Mouse (Mus musculus): ENCODE data around the gene Tm9sf2.
"Not testable (repeated sequence)": the region's sequence is repeated elsewhere in the genome, so short reads cannot be mapped to it uniquely, and the experiment has no call there.

Gene Tm9sf2

DNA sequence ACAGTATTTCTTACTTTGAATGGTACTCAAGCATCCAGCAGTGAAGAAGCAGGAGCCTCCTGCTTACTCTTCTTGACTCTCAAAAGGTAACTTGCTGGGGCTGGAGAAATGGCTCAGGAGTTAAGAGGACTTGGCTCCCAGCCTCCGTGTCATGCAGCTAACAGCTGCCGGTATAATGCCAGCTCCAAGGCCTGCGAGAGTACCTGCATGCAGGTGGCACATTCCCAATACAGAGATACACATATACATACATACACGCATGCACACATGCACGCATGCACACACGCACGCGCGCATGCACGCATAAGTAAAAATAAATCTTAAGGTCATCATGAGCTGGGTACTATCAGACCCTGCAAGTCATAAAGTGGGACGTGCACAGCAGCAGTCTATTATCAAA lies 10.5 kb upstream of the Tm9sf2 start:
- CTCF ChIA-PET, result no interaction called here

DNA sequence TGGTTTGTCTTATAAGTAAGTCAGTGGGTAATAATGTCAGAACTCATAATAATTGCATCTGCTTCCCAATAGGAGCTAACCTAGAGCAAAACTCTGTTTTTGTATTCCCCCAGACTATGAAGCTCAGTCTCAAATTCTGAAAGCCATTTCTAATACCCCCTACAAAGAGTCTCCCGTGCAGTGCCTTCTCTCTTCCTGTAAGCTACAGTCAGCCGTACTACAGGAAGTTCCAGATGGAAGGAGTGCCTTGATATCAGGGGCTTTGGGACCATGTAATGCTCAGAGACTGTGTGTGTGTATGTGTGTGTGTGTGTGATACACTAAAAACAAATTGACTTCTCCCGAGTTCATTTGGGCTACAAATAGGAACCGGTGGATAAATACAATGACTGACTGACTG lies 7.3 kb upstream of the Tm9sf2 start:
- CTCF ChIA-PET, result no interaction called here

DNA sequence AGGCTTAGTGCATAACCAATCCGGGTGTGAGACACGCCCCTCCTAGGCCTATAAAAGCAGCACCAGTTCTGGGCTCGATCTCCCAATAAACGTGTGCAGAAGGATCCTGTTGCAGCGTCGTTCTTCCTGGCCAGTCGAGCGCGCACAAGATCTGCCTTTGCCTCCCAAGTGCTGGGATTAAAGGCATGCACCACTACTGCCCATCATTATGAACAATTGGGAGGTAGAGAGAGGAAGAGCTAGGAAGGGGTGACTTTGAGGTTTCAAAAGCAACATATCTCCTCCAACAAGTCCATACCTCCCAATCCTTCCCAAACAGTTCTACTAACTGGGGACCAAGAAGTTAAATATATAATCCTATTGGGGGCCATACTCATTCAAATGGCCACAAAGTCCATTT lies 4.9 kb upstream of the Tm9sf2 start:
- CTCF ChIA-PET, result not testable (repeated sequence)

DNA sequence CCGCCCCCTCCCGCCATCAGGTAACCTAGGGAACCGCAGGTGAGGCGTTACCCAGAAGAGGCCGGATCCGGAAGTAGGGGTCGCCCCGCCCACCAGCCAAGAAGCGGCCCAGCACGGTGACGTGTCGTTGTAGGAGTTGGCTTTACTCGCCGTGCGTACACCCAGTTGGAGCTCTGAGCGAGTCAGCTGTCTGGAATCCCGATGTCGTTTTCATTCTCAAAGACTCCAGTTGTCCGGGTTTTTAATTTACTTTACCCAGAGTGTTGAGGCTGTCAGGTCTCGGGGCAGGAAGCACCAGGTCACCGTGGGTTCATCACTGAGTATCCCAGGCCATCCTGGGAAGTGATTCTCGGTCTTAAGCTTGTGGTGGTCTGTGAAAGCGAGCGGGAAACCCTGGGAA lies 2.0 kb upstream of the Tm9sf2 start:
- CTCF ChIA-PET, result interaction anchor here (0.8 to 1.8 kb wide), 2 partner anchors 25 to 176 kb away, joined by 3 to 5 read pairs; no protein-coding TSS in a partner anchor

DNA sequence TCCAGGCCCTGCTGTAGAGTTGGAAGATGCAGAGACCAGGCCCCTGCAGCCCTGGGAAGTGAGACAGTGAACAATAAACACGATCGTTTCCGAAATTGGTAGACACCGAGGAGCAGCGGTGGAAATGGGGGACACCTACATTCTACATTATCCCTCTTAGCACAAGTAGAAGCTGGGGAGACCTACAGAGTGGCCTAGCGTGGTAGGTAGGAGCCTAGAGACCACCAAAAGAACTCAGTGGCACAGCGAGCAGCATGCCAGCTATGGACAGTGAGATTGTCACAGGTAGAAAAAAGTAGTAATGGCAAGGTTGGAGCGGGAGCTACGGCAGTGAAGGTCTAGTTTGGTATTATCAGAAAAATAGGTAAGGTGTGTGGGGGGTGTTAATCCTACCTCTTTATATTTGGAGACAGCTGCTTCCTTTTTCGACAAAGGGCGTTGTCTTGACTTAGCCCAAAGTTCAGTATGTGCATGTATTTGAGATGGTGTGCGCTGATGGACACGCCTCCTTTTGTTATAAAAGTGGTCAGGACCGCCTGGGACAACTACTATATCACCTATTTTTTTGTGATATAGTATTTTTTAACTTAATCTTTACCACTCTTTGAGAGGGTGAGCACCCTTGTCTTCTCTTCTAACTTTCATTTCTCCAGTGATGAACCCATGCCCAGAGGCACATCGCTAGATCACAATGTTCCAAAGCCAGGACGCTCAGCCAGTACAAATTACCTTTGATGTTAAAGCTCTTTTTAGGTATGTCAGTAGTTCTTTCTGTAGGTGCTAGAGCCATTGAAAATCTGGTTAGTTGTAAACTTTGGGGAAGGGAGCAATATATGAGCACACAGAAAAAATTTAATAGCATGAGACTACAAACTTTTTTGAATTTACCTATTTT lies 1.2 kb upstream of the Tm9sf2 start:
- CTCF ChIA-PET, result interaction anchor here (0.6 to 1.8 kb wide), 2 partner anchors 24 to 804 kb away, joined by 5 to 8 read pairs; no protein-coding TSS in a partner anchor

DNA sequence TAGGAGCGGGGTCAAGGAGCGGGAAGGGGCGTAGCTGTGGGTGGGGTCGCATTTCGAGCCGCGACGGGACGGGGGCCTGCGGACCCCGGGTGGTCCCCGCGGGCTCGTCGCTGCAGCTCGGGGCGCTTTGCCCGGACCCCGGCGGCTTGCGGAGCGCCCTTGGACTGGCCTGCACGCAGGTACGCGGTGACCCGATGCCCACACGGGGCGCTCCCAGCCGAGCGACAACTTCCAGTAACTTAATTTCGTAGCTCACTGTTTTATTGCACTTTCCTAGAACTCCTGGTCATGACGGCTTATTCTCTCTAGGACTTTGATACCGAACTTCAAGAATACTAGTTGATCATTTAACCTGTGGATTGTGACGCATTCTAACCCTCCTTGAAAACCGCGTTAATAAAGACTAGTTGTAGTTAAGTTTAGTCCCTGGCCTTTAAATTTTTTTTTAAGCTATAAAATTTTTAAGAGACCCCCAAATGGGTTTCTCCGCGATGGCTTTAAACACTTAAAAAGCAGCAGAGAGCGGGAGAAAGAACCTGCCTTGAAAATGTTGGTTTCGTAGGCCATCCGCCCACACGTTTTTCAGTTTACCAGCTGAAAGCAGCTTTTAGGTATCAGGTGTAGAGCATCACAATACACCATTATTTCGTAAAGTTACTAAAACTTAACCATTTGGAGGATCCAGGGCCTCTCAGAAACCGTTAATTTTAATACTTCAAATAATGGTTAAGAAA lies 810 bp downstream of the Tm9sf2 start:
- CTCF ChIA-PET, result interaction anchor here (0.7 to 1.3 kb wide), 4 partner anchors 47 to 213 kb away, joined by 3 read pairs; no protein-coding TSS in a partner anchor

DNA sequence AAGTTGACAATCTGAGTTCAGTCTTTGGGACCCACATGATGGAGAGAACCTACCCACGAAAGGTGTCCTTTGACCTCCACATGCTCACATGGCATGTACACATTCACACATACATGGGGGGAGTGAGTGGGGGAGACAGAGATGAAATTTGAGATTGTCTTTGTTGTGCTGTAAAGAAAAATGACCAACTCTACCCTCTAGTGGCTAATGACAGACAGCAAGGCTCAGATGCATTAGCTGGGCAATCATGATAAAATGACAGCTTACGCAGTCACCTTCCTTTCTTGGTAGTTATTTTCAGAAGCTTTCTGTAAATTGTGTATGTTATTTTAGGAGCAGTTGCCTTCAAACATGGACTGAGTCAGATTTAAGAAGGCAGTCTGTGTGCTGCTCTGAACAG lies 4.8 kb downstream of the Tm9sf2 start:
- CTCF ChIA-PET, result no interaction called here

DNA sequence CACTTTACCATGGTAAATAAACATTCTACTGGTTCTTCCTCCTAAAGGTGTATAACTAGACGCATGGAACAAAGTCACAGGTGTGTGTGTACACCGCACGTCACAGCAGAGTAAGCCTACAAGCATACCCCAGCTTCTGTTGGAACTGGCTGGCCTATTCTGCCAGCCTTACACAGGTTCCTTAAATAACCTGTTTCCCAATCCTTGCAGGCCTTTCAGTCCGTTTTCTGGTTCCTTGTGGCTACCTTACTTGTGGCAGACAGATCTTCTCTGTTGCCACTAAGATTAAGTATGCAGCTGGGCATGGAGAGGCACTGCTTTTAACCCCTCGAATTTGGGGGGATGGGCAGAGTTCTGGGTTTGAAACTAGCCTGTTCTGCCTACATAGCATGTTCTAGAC lies 5.5 kb downstream of the Tm9sf2 start:
- CTCF ChIA-PET, result interaction anchor here (0.7 kb wide), 1 partner anchor 47 kb away, joined by 10 read pairs; no protein-coding TSS in a partner anchor

DNA sequence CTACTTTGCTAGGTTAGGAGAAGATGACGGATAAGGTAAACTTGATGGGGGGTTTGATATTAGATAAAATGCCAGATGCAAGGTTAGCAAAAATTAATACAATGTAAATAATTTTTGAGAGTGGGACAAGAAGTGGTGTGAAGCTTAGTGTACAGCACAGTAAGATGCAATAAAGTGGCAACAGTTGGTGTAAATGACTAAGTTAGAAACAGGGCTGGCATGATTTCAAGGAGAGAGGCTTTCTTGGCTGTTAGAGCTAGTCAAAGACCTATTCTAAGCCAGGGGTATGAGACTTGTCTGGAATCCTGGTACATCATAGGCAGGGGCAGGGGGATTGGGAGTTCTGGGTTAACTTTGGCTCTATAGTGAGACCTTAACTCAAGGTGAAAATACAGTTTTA lies 9.4 kb downstream of the Tm9sf2 start:
- CTCF ChIA-PET, result no interaction called here

DNA sequence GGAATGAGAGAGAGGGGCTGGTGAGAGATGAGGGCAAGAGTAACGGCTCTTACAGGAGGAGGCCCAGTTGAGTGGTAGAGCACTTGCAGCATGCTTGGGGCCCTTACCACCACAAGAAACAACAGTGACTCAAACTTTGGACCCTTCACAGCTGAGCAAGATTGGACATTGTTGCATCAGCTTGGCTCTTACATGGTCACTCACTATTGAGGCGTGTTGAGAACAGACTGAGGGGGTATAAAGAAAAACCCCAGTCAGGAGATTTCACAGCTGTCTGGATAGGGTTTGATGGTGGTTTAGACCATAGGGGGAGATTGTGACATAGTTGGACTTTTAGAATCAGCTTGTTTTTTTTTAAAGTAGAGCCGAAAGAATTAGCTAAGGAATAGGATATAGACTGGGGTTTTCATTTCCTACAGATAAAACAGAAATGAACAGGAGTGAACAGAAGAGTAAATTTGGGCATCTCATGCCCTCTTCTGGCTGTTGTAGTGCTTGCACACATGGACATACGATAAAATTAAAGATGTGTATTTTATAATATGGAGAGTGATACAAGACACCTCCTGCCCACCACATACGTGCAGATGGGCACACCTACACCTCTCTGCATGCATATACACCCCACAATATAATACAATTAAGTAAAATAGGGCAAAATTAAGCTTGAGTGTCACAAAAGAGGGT lies 23.4 kb downstream of the Tm9sf2 start:
- CTCF ChIA-PET, result interaction anchor here (0.6 to 2.0 kb wide), 6 partner anchors 24 to 1736 kb away, joined by 3 to 8 read pairs (median 4); no protein-coding TSS in a partner anchor

DNA sequence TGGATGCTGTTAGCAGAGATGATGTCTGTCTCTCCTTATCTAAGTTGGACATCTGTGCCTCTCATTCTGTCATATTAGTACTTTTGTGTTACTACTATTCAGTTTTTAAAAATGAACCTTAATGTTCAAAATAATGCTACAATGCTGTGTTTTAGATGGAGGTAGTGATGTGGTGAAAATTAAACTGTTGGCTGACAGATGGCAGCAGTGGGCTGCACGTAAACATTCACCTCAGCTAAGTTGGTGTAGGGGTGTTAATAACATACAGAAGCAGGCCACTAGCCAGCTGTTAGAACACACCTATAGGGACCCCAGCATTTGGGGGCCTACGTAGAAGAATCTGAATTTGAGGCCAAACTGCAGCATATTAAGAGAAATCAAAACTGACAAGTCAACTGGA lies 24.8 kb downstream of the Tm9sf2 start:
- CTCF ChIA-PET, result interaction anchor here (1.0 kb wide), 1 partner anchor 222 kb away, joined by 3 read pairs; no protein-coding TSS in a partner anchor

DNA sequence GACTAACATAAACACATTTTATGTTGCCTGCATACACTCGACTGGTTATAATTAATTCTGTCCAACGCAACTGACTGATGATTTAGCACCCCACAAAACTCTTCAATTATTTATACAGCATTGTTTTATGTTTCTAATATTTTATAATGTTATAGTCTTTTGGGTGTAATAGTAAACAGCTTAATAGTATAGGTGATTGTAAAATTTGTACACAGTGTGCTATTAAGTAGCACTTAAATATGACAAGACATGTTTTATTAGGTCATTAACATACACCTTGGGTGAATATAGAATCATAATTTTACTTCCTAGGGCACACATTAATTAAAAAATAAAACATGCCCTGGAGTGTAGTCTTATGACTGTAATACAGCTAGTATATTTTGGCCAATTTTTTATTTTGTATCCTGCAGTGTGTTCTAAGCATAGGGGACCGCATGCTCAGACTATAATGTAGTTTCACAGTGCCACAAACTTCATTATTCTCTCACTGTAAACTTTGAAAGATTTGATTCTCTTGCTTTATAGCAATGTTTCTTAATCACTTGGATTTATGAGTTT lies 29.6 kb downstream of the Tm9sf2 start:
- CTCF ChIA-PET, result no interaction called here

DNA sequence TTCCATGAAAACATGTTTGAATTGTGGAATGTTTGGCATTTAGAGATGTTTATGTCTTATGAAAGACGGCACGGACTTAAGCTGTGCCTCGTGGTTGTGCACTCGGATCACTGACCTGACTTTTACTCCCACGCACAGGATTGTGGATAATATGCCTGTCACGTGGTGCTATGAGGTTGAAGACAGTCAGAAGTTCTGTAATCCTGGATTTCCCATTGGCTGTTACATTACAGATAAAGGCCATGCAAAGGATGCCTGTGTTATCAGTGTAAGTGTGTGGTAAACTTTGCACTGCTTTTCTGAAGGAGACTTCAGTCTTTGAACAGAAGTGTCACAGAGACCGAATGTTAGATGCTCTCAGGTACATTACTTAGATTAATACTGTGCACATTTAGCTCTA lies 30.4 kb downstream of the Tm9sf2 start:
- CTCF ChIA-PET, result no interaction called here

DNA sequence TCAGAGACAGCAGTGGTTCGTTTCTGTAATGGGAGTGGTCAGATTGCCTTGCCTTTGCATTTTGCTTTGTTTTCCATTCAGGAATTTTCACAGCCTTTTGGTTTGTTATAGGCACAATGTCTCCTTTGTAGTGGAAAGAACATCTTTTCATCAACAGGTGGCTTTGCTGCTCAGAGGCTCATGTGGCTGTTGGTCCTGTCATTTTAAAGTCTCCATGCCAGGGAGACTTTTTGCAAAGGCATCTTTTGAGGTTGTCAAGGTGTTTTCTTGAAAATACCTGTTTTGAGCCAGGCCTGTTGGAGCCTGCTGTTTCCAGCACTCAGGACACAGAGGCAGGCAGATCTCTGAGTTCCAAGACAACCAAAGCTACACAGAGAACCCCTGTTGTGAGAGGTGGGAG lies 33.3 kb downstream of the Tm9sf2 start:
- CTCF ChIA-PET, result no interaction called here

DNA sequence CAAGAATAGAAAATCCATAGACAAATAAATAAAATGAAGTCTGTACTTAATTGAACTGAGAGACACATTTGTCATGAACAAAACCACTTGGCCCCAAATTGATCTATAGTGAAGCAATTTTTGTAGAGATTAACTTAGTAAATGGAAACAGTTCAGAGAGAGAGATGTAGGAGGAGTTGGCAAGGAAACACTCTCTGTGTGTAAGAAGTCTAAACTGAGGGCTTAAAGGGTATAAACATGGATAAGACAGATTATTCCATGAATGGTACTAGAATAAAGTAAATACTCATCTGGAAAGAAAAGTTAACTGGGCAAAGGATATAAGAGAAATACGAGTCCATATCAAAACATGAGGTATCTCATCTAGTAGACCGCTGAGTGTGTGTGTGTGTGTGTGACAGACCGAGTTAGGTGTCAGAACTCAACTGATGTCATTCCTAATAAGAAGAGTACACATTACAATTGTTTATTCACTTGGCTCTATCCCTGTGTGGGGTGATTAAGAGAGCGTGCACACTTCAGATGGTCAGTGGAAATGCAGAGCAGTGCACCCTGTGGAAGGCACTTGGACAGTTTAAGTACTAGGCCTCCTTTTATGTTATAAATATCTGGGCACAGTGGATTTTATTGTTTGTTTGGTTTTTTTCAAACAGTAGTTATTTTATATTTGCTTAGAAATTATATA lies 36.9 kb downstream of the Tm9sf2 start:
- CTCF ChIA-PET, result no interaction called here

DNA sequence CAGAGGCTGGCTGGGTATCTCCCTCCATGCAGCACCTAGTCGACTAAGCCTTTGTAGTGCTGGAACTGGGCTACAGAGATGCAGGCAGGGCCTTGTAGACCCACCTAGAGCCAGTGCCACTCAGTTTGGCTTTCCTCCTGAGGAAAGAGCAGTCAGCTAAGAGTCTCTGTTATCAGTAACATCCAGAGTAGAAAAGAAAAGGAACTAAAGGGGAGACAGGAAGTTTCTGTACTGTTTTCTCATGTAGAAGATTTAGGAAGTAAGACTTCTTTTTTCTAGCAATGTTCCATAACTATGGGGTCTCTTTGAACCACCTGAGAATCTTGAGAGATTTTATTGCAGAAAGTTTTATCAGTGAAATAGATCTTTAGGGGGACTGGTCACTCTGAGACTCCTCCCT lies 38.5 kb downstream of the Tm9sf2 start:
- CTCF ChIA-PET, result no interaction called here

DNA sequence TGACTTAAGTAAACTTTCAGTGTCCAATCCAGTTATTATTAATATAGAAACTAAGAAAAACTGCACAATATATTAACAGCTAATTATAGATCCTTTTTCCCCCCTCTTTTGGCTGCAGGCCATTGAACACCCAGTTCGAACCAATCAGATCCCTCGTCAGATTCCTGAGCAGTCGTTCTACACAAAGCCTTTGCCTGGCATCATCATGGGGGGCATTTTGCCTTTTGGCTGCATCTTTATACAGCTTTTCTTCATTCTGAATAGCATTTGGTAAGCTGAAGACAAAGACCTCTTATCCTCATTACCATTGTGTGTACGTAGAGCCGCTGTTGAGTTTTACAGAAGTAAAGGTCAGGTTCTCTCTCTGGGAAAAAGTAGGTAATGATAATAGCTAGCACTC lies 43.8 kb downstream of the Tm9sf2 start:
- CTCF ChIA-PET, result interaction anchor here (0.6 kb wide), 1 partner anchor 24 kb away, joined by 3 read pairs; no protein-coding TSS in a partner anchor

DNA sequence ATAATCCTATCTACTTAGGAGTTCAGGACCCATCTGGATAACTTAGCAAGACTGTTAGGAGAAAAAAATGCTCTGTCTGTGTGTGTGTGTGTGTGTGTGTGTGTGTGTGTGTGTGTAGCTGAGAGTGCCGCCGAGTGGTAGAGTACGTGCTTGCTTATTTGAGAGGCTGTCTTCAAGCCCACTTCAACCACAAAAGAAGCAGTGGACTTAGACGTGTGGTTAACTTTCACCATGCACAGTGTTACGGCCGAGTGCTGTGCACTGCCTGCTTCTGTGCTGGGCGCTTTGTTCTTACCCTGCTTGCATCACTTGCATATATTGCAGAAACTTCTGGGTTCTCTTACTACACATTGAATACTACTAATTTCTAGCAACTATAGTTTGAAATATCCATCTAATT lies 50.9 kb downstream of the Tm9sf2 start:
- CTCF ChIA-PET, result no interaction called here

DNA sequence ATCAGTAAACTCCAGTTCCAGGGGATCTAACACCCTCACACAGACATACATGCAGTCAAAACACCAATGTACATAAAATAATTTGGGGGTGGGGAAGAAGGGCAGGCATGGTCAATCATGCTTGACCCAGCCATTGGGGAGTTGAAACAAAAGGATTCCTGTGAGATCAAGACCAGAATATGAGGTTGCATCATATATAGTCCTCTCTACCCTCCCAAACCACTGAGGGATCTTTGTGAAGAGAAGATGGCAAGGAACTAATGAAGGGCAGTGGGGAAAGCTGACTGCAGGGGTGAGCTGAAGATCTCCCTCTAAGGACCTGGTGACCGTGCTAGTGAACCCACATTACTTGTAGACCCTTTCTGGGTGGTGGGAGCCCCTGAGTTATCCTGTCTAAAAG lies 54.1 kb downstream of the Tm9sf2 start:
- CTCF ChIA-PET, result no interaction called here

DNA sequence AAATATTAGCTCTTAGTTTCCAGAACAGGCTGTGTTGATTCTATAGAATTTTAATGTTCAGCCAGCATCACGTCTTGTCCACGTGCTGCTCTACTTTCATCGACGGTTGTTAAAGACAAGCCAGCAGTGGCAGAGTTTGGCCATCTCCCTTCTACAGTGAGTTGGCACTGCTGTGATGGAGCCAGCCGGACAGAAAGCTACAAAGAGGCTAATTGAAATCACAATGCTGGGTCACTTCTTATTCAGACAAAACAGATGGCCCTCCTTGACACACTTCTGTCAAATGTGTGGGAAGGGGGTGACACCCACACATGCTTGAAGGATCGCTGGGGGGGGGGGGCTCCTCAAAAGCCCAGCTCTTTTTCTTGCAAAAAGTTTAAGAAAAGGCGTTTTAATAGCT lies 62.1 kb downstream of the Tm9sf2 start:
- CTCF ChIA-PET, result interaction anchor here (1.0 kb wide), 1 partner anchor 53 kb away, joined by 15 read pairs; no protein-coding TSS in a partner anchor

DNA sequence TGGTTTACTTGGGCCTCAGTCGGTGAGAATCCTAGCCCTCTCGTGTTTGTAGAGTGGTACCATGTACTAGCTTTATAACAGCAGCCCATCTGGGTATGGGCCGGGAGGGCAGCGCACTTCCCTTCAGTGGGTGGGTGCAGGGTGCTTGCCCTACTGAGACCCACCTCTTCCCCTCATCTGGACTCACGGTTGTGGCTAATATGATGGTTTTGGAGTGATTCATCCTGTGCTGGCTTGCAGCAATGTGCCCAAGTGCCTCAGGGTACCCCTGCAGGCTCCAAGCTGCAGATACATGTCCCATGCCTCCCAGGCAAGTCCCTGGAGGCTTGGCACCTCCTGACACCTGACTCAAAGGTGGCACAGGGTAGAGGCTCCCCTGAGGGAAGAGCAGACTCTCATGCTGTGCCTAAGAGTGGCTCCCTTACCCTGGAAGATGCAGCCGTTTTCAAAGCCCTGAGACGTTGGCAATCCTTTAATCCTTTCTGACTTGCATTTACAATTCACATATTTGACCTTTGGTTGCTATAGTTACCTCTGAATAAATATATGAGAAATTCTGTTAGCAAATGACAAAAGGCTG lies 63.5 kb downstream of the Tm9sf2 start:
- CTCF ChIA-PET, result no interaction called here

Measured in spleen, embryonic (tissue).